In genomic region chr9:62121551-62122447, GRCm38 (mm10) we compare ENCODE assay signal across 8 mouse cellular contexts. TPM values are rescaled to one million over a fixed set of nuclear protein-coding genes. Genes with fewer than 3 reads are reported as not detected.
DNase-seq lines count a peak whose midpoint lies in the region; ATAC-seq and TF ChIP-seq lines count a peak whose summit lies in the region.

No protein-coding gene starts in this region.

- WGBS in forebrain, postnatal 0 days = 3% methylated on average over 59 of the region's 59 CpGs
- under 1% methylated on average over 59 of the region's 59 CpGs for WGBS in hindbrain, embryonic 11.5 days

- H3K9ac ChIP-seq in forebrain, postnatal 0 days = peak overlapping the region; percentile 91
- peak overlapping the region; percentile 84 for H3K9ac ChIP-seq in hindbrain, embryonic 11.5 days (ENCODE audit: low read depth, low read length)

- peak overlapping the region; percentile 63 for H3K4me2 ChIP-seq in forebrain, postnatal 0 days (ENCODE audit: low read depth)
- H3K4me2 ChIP-seq in hindbrain, embryonic 11.5 days (replicated peaks; ENCODE audit: low read depth, low read length) = peak overlapping the region; percentile 91

- H3K36me3 ChIP-seq in forebrain, postnatal 0 days (ENCODE audit: insufficient read depth) = no peaks in the 10 kb centered on the region
- H3K36me3 ChIP-seq in hindbrain, embryonic 11.5 days (ENCODE audit: control insufficient read depth, insufficient read depth, low read length) = no peaks in the 10 kb centered on the region

- H3K4me1 ChIP-seq in forebrain, postnatal 0 days (ENCODE audit: insufficient read depth) = 0 out of 2 replicates have a peak, but pooled peaks cover 4% of the 10 kb centered on the region
- no peaks in the 10 kb centered on the region; the same call in 1 of the 2 replicates for H3K4me1 ChIP-seq in hindbrain, embryonic 11.5 days (replicated peaks; ENCODE audit: control insufficient read depth, insufficient read depth, low read length)

- peak; percentile 50 for DNase-seq in NIH3T3 (ENCODE audit: low read depth)
- DNase-seq in cerebellum, adult 11 months = peak; percentile 43
- DNase-seq in forebrain, postnatal 0 days = peak; percentile 57
- peak; percentile 56 for DNase-seq in hindbrain, embryonic 11.5 days (ENCODE audit: low spot score)
- DNase-seq in layer of hippocampus, postnatal 25 days (ENCODE audit: extremely low spot score in 1 of 2, low spot score in 1 of 2) = peak; percentile 39 to 55
- DNase-seq in lung, postnatal 14 days = peak; percentile 32
- peak; percentile 54 for DNase-seq in right cerebral cortex, postnatal 4 days

- H3K4me3 ChIP-seq in forebrain, postnatal 0 days (ENCODE audit: low read depth, low read length) = peak overlapping the region; percentile 87
- peak overlapping the region; percentile 86 for H3K4me3 ChIP-seq in hindbrain, embryonic 11.5 days (ENCODE audit: low read depth, low read length)

- H3K27ac ChIP-seq in forebrain, postnatal 0 days (ENCODE audit: low read depth, low read length) = peak overlapping the region; percentile 95
- peak overlapping the region; percentile 90 for H3K27ac ChIP-seq in hindbrain, embryonic 11.5 days (ENCODE audit: low read depth, low read length)

- TF ChIP-seq CTCF in forebrain, postnatal 0 days (IDR thresholded peaks at IDR 0.05; ENCODE audit: low read depth) = peak; percentile 52

- H3K27me3 ChIP-seq in forebrain, postnatal 0 days (ENCODE audit: insufficient read depth, low read length) = no peaks in the 10 kb centered on the region
- no peaks in the 10 kb centered on the region for H3K27me3 ChIP-seq in hindbrain, embryonic 11.5 days (ENCODE audit: control insufficient read depth, insufficient read depth, low read length)

- ATAC-seq in forebrain, postnatal 0 days = peak; percentile 7
- ATAC-seq in hindbrain, embryonic 11.5 days (ENCODE audit: low FRiP score) = peak; percentile 69
- ATAC-seq in inflammation-experienced regulatory T-cells, adult 6 months = no peak

- H3K9me3 ChIP-seq in forebrain, postnatal 0 days (ENCODE audit: low read length) = no peaks in the 10 kb centered on the region
- H3K9me3 ChIP-seq in hindbrain, embryonic 11.5 days (ENCODE audit: control insufficient read depth, low read length) = no peaks in the 10 kb centered on the region

RNA-seq across cellular contexts. Expression of gene Glce, which starts 0.7 kb away (rescaled TPM):
- total RNA-seq in forebrain, postnatal 0 days (2014; rRNA removed) = 33.9 and 36.9 TPM in 2 replicates
- polyA plus RNA-seq in forebrain, postnatal 0 days (2015; fragmentation: Nextera tagmentation; extraction: Ambion mirVana) = 12.0 and 15.3 TPM in 2 replicates
- 21.3 and 23.7 TPM in 2 replicates for polyA plus RNA-seq in hindbrain, embryonic 11.5 days (2014; fragmentation: Nextera tagmentation; extraction: Ambion mirVana)
- total RNA-seq in layer of hippocampus, postnatal 25 days (2021) = 10 to 100 TPM; 24.1 to 29.3 TPM
- polyA plus RNA-seq in inflammation-experienced regulatory T-cells, adult 6 months (2017; shearing (Covaris generic)) = 1 to 10 TPM; 3.4 to 5.0 (median 4.3) TPM
